Mouse (Mus musculus) lung, postnatal 10 days (tissue): ENCODE measurements at regions not wholly inside any gene's neighbourhood (a gene's known extent, or its start where the extent isn't known, plus 50 kb on each side); places are given as distances from the start of the nearest gene placed in this dataset.
A peak's percentile ranks its signal among the peaks of the same experiment; 100 is the strongest.

Source experiments
- DNase-seq: peaks from one replicate; pipeline ENCODE4 v3.0.0; 2021

DNA sequence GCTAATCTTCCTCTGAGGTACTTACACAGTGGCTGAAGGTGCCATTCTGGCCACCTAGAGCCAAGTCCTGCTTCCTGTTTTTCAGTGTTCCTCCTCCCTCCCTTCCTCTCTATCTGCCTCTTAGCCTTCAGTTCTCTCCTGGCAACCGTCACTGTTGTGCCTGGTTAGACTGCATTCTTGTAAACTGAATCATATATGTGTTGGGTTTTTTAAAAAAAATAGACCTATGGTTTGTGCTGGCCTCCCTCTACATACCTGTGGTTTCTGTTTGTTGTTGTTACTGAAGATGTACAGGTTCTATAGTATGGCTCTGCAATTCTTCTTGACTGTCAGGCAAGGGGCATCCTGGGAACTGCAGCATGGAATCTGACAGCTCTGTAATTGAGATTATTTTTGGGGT is 112.5 kb upstream of the Lhx5 start:
- DNase-seq, result no peak

DNA sequence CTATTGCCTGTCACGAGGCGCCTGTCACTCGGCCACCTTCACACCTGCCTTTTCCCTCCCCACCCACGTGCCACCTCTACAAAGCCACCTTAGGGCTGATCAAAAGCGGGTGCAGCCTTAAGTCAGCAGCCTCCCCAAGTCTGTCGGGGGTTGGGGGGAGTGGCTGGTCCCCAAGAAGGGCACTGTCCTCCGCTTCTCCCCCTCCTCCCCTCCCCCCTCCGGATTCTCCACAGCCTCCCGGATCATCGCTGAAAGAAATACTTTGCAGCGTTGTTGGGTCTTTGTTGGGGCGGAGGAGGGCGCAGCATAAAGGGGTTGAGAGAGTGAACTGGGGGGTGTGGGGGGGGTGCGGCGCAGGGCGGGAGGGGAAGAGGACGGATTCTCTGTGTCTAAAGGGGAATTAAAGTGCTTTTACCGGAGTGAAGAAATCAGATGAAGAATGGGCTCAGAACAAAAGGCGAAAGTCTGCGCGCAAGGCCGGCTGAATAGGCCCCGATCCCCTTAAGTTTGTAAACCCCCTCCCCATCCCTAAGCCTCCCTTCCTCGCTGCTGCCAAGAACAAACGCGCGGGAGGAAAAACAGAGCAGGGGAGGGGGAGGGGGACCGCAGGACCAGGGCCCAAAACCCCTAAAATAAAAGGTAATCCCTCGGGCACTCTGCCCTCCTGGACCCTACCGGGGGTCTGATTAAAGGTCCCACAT is 109.3 kb upstream of the Lhx5 start:
- no peak for DNase-seq

- DNase-seq, result no peak
Observed at GRCm38 (mm10) chr5:120322732-120323316, 108.7 kb upstream of the Lhx5 start.

GRCm38 (mm10) chr5:120324111-120324510 is 107.4 kb upstream of the Lhx5 start:
- DNase-seq, result no peak

- peak; percentile 60 for DNase-seq
Observed at GRCm38 (mm10) chr5:120325386-120325910, 106.1 kb upstream of the Lhx5 start.

DNA sequence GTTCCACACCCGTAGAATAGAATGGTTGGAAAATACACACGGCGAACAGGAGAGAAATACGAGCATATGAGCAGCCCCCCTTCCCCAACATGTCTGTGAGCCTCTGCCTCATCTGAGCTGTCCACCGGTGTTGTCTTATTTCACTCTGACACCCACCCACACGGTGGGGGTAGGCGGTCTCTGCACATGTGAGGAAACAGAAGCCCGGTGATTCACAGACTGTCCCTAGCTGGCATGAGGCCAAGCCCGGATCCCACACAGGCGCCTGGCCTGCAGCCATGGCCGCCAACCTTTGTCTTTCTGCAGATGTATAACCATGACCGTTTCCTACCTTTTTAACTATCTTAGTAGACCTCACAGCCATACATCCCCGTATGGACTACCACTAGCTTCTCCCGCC is 99.5 kb upstream of the Lhx5 start:
- DNase-seq, result peak; percentile 5

- DNase-seq, result no peak
Observed at GRCm38 (mm10) chr5:120339162-120339561, 92.3 kb upstream of the Lhx5 start.

GRCm38 (mm10) chr5:120340696-120341231 is 90.7 kb upstream of the Lhx5 start:
- DNase-seq, result no peak

- DNase-seq, result no peak
Observed at GRCm38 (mm10) chr5:120350461-120350860, 81.0 kb upstream of the Lhx5 start.

GRCm38 (mm10) chr5:120351827-120352226 is 79.7 kb upstream of the Lhx5 start:
- DNase-seq, result no peak

DNA sequence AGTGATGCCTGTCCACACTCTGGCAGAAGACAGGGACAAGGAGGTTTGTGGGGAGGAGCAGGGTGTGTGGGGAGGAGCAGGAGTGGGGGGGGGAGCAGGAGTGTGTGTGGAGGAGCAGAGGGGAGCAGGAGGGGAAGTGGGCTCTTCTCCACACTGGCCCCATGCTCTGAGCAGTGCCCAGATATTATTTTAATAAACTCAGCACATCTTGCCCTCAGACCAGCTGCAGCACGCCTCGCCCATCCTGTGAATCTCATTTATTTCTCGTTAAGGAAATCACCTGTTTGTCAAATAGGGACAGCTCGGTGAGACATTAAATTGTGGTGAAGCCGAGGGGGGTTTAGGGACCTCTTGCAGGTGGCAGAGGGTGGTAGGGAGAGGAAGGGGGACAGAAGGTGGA is 77.8 kb upstream of the Lhx5 start:
- DNase-seq, result no peak

- DNase-seq, result no peak
Observed at GRCm38 (mm10) chr5:120356950-120357349, 74.5 kb upstream of the Lhx5 start.

DNA sequence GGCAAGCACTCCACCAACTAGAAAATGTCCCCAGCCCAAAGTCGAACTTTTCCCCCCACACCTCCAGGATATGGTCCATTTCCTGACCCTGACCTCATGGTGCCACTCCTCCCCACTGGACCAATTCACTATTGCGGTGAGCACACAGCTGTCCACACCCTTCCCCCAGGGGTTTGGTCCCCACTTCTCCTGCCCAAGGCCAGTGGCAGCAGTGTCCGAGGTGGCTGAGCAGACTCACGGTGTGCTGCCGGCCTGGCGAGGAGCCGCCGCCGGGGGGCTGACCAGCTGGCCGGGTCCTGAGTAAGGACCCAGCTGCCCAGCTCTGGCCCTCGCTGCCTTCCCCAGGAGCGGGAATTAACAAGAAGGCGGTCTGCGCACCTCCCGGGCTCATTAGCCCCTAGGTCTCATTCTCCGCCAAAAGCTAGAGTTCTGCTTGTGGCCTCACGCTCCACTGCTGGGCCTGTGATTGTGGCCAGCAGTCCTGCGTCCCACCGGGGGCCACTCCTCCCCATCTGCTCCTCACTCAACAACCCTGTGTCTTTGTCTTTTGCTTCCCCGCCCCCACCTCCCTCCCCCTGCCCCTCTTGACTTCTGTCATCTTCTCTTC is 73.3 kb upstream of the Lhx5 start:
- no peak for DNase-seq

DNA sequence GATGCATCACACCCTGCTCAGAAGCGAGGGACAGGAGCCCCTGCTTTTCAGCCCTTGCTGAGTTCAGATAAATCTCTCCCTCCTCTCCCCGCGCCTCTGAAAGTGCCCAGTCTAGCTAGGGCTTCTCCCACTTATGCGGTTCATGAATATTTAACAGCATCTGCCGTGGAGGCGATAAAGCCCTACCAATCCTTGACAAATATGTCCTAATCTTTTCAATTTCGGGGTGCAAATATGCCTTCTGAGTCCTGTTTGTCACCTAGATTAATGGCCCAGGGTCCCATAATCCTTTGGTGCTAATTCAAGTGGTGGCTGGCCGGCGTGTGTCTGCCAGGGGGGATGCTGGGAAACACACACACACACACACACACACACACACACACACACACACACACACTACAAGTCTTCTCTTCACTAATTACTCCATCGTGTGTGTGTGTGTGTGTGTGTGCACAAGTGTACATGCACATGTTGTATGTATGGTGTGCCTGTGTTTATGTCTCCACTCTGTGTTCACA is 65.5 kb upstream of the Lhx5 start:
- DNase-seq, result no peak

DNA sequence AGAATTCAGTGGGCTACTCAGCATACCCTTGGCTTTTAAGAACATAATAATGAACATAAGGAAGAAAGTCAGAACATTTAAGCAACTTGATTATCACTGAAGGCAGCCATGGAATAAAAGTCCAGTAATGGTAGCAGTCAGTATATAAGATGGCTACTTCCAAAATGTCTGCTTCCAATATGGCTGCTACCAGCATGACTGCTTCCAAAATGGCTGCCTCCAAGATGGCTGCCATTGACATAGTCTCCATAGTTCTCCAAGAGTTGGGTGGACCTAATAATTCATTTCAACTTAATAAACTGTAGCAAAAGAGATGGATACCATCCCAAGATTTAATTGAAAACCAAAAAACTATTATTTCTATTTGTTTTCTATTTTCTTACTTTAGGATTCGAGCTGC is 62.7 kb upstream of the Lhx5 start:
- DNase-seq, result no peak

- no peak for DNase-seq
Observed at GRCm38 (mm10) chr5:120371176-120371819, 60.2 kb upstream of the Lhx5 start.

- DNase-seq, result no peak
Observed at GRCm38 (mm10) chr5:120373426-120373825, 58.1 kb upstream of the Lhx5 start.
